Mouse (Mus musculus) hematopoietic stem cell, adult 5-6 weeks (primary cell): ENCODE data around the gene Ptges2. TPM values are rescaled to one million over a fixed set of nuclear protein-coding genes. Genes with fewer than 3 reads are reported as not detected.

ENCODE experiments used
- ATAC-seq, 2 experiments: fragments of 125-278 bp in 1 of 2; replicated peaks in 1 of 2; 2 replicates each; pipeline ENCODE4 v1.8.0; 2016 to 2017; ENCODE audit warnings: inconsistent platforms in 2 of 2, mild to moderate bottlenecking in 2 of 2, moderate number of reproducible peaks in 2 of 2, low read depth in 1 of 2, moderate TSS enrichment in 1 of 2; ENCODE audit not compliant: low FRiP score in 2 of 2, poor library complexity in 2 of 2, severe bottlenecking in 2 of 2, insufficient read depth in 1 of 2, low TSS enrichment in 1 of 2
- total RNA-seq: library from RNA; stranded (forward); fragments of 172-1452, 232-1000 nt; gene quantifications from 2 replicates; pipeline ENCODE4 v1.2.3, GENCODE M21; 2017

Gene Ptges2
- total RNA-seq, 1 experiment from 2014 or later: 3.5 TPM

DNA sequence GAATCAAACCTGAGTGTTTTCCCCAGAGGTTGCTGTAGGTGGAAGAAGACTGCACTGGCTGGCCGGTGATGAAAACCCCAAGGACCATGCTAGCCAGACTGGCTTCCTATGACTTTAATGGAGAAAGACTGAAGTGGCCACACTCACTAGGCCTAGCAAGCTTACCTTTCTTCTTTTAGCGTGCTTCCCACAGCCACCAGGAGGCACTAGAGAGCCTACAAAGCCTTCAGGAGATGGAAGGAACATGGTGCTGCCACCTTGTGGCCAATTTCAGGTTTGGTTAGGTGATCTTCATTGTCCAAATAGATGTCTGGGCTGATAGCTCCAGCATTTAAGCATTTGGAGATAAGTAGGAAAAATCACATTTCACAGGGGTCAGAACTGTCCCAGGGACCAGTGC, 9.0 kb downstream of the Ptges2 start:
- peak; percentile 77 to 90 for ATAC-seq

DNA sequence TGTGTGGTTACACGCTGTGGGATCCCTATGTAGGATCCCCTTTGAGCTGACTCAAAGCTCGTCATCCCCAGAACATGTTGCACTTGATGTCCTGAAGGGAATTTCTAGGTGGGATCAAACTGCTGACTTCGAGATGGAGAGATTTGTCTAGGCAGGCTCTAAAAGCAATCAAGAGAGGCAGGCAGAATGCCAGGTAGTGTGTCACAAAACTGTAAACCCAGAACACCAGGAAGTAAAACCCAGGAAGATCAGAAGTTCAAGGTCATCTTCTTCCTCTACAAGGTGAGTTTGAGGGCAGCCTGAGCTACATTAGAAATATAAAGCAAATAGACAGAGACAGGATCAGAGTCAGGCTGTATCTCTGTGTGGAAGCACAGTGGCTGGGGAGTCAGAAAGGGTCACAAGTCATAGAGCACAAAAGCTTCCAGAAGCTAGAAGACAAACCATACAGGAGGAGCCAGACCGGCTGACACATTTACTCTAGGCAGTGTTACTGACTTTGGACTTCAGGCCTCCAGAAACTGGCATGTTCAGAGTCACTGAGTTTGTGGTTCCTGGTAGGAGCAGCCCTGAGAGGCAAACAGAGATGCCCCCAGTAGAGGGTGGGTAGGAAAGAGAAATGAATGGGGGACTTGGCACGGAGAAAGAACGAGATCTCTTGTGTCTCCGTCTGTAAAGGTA, 11.6 kb downstream of the Ptges2 start:
- ATAC-seq: no peak

DNA sequence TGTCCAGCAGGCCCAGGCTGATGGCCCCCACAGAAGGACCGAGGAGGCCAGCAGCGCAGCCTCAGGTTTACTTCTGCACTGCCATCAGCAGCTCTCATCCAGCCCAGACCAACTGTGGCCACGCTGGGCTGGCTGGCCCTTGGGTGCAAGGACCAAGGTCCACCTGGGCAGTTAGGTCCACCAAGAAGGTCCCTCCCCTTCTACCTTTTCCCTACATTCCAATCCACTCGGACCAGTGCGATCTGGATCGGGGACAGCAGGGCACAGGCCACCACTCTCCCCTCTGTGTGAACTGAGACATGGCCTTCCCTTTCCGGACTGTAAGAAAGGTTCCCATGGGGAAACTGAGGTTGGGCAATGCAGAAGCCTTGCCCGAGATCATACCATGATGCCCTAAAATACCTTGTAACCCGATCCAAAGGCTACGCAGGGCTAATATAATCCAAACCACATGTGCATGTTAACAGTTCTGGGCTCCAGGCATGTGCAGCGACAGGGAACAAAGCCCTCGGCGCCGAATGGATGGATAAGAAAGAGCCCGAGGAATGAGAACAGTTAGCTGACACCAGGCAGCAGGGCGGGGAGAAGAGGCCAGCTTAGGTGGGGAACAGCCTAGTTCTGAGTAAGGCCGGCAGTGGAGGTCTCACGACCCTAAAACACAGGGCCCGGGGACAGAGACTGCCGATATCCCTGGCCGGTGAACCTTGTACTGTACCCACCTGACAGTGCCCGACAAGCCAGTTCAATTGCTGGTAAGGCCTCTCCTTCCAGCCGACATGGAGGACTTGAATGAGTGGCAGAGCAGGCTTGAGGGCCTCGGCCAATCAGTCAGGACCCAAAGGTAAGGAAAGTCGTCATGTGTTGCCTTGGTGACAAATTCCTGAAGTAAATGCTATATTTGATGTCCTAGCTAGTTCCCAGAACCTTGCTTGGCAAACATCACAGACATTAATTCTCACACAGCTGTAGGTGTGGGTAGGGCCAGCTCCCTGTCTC, 13.0 kb downstream of the Ptges2 start:
- ATAC-seq: no peak

DNA sequence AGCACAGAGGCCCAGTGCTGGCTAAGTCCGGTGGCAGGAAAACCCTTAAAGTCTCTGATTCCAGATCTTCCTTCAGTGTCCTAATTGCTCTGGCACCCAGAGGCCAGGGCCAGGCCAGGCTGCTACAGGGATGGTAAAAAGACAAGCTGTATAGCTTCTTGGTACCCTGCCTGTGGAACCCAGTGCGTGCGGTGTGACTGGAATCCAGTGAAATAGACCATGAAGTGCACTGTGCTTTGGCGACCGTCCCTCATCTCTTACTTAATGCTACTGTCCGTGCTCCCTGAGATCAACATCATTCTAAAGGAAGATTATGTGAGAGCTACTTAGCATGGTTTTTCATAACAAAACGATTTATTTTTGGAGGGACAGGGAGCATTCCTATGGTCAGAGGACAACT, 15.7 kb downstream of the Ptges2 start:
- no peak for ATAC-seq

DNA sequence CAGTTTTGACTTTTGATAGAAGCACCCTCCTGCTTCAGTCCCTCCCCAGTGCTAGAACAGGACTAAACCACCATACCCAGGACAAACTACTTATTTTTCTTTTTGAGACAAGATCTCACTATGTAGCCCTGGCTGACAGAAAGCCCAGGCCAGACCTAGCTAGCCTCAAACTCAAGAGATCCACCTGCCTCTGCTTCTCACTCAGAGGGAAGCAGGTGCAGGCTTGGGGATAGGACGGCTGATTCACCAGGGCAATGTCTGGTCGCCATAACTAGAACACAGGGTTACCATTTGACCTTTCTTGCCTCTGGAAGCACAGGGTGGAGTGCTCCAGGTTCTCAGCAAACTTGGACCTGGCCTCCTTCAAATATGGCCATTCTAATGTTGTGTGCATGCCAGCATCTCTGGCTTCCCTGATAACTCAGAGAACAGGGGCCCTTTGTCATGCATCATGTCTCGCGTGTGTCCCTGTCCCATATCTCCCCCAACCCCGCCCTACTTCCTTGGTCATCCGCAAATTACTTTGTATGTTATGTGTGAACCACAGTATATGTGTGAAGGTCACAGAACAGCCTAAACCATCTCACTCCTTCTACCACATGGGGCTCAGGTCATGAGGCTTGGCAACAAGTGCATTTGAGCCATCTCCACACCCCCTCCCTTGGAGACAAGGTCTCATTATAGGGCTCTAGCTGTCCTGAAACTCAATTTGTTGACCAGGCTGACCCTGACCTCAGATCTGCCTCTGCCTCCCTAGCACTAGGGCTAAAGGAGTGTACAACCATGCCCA, 17.2 kb downstream of the Ptges2 start:
- no peak for ATAC-seq

DNA sequence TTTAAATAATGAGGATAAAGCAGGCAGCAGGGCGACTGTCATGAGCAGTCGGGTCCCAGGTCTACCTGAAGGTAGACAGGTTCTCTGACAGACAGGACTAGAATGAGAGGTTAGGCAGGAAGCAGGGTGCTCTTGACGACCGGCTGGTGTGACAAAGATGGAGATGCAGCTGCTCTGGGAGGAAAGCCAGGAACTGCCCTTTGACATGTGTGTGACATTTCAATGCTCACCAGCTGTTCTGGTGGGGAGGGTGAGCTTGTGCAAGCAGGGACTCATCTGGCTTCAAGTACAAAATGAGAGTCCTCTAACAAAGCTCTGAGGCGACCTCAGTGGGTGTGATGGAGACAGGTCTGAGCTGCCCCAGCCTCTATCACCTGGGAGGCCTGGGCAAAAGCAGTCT, 18.2 kb downstream of the Ptges2 start:
- no peak for ATAC-seq

DNA sequence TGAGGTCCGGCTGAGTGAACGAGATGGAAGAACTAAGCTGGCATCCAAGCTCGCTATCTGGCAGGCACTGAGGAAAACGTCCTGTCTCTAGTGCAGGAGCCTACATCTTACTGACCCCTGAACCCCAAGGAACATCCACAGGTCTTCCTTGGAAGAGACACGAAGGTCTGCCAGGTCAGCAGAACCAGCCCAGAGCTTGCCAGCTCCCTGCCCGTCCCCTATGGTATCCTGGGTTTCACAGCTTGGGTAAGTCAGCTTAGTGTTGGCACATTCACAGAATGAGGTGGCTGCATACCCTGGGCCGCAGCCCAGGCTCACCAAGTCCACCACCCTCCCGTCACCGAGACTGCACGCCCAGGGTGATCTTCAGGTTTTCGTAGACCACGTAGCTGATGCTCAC, 20.1 kb downstream of the Ptges2 start:
- no peak for ATAC-seq

DNA sequence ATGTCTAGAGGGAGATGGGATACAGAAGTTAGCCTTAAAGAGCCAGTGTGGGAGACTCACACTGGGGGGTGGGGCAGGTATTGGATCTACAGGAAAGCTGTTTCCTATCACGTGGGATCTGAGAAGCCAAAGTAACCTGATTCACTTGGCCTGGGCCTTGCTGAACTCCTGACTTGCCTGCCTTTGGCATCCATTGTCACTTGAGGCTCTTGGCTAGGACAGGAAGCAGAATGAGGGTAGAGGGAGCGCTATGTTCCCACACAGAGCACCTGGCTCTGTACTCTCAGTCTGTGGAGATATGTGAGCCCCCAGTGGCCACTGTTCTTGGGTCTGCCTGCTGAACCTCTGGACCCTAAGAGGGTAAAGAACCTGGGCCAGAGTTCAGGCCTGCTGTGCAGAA, 20.9 kb downstream of the Ptges2 start:
- no peak for ATAC-seq

DNA sequence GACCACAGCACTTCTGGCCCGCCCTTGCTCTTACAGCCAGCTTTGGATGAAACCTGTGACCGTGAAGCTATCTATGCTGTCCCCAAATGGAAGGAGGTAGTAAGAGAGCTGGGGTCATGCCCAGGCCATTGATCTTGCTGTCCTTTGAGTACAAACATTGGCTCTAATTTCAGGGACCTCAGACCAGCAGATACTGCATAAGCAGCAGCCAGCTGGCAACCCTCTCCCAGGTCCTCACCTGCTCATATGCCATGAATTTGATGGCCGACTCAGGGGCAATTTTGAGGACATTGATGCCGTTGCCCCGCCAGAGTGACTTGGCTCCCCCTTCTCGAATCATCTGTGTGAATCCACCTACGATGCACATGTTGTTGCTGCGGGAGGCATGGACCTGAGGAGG, 21.8 kb downstream of the Ptges2 start:
- no peak for ATAC-seq

DNA sequence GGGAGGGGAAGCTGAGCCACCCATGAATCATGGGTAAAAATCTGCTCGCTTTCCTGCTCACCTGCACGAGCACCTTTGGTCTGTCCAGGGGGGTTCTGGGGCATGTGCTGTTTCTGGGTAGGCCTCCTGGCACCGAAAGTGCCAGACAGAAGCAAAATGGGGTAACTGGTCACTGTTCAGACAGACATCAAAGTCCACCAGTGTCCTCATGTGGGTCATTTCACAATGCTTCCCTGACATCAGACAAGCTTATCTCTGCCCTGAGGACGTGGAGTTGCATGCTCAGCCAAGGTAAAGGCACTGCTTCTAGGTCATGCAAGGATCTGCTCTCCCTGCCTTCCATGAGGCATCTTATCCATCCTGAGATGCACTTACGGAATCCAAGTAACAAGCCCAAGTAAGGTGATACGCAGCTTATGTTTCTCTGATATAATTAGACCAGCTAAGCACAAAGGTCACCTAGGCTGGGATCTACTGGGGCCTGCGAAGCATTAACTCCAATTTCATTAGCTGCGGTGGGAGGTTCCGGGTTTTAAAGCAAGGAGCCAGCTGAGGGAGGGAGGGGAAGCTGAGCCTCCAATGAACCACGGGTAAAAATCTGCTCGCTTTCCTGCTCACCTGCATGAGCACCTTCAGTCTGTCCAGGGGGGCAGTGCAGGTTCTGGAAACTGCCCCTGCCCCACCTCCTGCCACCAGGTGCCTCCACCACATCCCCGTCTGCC, 22.9 kb downstream of the Ptges2 start:
- ATAC-seq: no peak

DNA sequence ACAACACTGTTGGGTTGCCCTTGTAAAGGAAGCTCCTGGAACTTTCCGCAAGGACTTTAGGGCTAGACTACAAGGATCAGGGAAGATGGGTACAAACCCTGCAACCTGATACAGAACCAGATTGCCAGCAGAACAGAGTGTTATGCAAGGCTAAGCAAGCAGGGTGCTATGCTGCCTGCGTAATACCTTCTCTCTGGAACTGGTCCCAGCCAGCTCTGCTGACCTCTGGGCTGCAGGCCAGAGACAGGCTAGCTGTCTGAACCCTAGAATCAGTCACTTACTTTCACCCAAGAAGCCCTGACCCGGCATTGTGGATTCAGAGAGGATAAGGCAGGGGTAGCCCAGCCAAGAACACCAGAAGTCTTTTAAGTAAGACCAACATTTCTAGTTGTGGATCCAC, 23.7 kb downstream of the Ptges2 start:
- no peak for ATAC-seq

DNA sequence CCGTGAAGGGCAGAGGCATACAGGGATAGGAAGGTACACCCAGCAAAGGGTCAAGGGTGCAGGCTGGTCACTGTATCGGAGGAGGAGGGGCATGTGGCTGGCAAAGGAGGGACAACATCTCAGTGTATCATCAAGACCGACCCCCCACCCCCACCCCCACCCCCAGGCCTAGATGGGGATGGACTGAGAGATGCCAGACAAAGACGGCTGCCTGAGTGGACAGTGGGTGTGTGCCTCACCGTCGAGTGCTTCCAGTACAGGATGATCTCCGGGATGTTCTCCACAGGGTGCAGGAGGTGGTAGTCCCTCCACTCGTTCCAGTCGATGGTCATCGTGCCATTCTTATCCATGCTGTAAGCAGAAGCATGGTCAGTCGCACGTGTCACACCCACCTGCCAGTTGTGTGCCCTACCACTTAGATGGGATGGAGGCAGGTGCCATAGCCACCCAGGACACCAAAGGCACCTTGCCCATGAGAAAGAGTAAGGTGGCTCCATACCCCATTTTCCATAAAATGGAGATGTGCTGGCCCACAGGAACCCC, 24.4 kb downstream of the Ptges2 start:
- ATAC-seq: no peak

DNA sequence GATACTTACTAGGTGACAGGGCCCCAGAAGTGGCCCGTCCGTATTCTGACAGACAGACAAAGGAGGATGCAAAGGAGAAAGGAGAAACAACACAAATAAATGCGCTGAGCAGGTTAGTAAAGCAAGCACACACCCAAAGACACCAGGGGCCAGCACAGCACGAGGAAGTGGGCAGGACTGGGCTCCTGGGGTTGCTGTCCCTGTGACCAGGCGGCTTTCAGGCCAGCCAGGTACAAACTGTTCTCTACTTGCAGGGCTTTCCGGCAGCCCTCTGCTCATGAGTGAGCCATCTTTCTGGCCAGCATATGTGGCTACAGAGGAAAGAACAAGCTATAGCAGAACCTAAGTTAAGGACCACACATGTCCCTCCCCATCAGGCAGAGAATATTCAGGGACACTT, 25.0 kb downstream of the Ptges2 start:
- ATAC-seq: no peak

DNA sequence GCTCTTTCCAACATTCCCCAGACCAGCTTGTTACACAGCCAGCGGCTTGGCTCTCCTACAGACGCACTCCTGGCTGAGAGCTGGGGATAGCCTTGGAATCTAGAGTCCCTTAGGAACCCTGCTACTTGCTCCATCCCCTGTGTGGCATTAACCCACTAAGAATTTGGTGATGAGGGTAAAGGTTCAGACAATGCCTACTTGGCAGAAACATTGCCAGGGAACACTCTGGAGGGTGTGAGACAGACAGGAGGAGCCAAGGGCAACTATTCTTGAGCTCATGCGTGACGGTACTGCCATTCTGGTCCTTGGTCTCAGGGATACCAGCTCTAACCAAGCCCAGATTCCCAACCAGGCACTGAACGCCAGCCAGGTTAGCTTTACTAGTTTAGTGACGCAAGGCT, 26.2 kb downstream of the Ptges2 start:
- ATAC-seq: no peak

DNA sequence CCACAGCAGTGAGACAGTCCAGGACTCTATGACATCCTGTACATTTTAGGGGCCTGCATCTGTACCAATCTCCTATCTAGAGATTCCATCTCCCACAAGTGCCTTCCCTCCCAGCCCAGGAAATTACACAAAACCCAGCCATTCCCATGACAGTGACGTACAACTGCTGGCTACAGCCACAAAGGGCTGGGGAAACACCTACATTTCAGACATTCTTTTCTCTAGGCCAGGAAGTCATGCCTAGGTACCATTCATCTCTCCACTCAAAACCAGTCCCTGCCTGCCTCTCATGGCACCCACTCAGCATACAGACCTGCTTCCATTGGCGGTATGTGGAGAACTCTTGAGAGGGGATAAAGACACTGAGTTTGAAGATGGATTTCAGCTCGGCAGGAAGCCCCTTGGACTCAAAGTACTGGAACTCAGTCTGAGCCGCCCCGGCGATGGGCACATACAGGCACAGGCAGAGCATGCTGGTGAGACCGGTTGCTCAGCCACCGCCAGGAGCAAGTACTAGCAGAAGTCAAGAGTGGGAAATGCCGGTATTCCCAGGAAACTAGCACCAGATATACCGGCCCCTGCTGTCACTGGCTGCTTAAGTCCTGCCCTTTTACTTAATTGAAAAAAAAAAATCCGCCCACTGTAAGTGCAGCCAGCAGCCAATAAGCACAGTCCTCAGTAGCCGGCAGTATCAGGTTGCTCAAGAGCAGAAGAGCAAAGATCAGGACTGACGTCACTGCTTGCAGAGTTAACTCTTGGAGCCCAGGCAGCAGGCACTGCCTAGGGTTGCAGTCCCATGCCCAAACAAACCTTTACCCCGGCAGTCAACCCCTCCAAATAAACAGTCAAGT, 28.0 kb downstream of the Ptges2 start:
- peak; percentile 60 to 75; a peak in 3 of 4 replicates for ATAC-seq

DNA sequence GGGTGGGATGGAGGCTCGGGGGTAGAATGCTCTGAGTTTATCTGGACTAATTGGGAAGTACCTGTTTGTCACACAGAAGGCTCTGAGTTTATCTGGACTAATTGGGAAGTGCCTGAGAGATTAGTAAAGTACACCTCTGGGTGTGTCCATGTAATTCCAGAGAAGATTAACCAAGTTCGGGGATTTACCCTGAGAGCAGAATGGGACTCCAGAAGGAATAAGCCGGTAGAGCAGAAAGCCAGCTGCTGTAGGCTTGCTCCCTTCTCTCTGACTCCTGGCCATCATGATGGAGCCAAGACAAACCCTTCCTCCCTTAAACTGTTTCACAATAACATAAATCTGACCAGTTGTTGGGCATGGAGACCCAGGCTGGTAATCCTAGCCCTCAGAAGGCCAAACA, 29.1 kb downstream of the Ptges2 start:
- no peak for ATAC-seq
